Mouse (Mus musculus) CD4-positive, CD25-positive, alpha-beta regulatory T cell, adult 2 months (primary cell): ENCODE measurements at regions not wholly inside any gene's neighbourhood (a gene's known extent, or its start where the extent isn't known, plus 50 kb on each side); places are given as distances from the start of the nearest gene placed in this dataset.
A peak's percentile ranks its signal among the peaks of the same experiment; 100 is the strongest.

Source experiments
- DNase-seq: peaks from one replicate; pipeline ENCODE4 v3.0.0-alpha.2; 2012; ENCODE audit warnings: low read depth, low spot score

- DNase-seq = peak; percentile 56
These were observed 53.9 kb upstream of the Olfr266 start for GRCm38 (mm10) chr3:106879994-106880393.

DNA sequence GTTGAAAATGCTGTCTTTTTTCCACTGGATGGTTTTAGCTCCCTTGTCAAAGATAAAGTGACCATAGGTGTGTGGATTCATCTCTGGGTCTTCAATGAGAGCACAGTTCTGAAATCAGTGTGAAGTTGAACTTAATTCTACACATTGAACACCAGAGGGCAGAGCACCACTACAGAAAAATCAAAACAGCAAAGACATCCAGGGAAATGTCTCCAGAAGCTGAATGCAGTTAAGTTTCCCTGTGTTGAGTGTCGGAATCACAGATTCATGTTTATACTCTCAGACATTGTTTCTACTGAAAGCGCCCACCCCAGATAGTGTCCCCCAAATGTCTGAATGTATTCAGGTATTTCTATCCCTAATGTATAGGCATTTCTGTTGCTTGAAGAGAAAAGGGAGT is 77.1 kb upstream of the Olfr266 start:
- peak; percentile 68 for DNase-seq

DNA sequence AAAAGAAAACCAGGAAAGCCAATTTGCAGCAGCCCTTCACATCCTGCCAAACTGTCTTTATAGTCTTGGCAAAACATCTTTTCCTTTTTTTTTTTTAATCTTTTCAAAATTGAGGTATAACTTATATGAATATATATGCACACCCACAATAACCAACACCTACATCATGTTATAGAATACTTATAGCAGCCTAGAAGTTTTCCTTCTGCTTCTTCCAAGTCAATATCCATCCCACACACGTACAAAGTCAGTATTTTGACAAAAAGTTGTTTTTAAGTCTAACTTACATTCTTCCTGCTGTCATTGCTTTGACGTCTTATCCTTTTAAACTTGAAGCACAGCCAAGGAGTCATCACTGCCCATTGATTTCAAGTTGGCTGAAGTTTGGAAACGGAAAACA is 80.6 kb upstream of the Olfr266 start:
- DNase-seq = no peak

DNA sequence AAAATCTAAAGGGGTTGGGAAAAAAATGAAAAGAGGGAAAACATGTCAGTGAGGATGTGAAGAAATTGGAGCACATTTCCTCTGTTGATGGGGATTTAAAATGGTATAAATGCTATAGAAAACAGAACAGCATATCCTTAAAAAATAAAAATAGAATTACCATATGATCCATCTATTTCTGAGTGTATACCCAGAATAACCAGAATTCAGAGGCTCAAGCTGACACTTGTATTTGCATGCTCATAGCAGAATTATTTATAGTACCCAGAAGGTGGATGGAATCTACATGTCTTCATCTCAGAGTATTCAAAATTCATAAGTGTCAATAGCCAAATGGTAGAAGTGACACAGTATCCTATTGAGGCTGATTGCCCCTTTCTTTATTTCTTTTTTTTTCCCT is 99.9 kb upstream of the Kcna3 start:
- DNase-seq = no peak

DNA sequence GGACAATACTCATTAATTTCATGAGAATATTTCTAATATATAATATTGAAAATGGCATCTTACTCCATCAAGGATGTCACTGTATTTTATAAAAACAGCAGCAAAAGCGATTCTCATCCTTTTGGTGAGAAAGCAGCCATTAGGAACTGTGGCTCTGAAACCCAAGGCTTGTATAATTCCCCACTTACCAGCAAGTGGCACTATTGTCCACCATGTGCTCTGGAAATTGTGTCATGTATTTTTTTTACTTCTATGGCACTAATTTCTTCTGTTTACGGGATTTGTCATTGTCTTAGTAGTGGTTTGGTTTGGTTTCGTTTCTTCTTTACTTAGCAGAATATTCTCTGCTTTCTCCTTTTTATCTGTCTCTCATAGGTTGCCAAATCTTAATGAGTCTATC is 95.9 kb upstream of the Kcna3 start:
- peak; percentile 81 for DNase-seq

DNA sequence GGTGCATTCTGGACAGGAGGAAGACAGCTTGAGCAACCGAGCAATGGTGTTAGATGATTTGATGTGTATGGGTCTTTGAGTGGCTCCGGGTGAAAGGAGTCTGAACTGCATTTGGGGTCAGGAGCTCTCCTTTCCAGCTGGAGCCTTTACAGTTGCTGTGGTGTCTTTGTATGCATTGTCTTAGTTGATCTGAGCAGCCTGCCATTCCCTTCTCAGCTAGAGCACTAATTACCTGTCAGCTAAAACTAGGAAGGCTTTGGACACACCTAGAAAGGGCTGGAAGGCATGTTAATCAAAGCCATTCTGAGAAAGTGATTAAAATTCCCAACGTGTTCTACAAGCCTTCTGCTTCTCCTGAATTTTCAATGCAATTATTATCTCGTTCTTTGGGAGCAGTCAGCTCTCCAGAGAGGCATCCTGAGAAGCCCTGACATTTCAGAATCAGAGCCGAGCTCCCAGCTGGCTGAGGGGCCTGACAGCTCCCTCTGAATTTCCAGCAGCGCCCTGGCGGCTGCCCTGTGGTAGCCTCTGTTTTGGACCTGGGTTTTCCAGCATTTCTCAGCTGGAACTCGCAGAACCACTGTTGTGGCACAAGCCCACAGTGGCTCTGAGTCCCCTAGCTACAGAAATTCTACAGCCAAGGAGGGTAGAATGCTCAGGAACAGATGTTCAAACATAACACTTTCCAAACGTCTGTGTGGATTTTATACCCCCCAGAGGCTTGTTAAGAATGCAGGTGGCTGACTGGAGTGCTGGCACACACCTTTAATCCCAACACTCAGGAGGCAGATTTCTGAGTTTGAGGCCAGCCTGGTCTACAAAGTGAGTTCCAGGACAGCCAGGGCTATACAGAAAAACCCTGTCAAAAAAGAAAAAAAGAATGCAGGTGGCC is 80.2 kb upstream of the Kcna3 start:
- no peak for DNase-seq

- no peak for DNase-seq
These were observed 78.6 kb upstream of the Kcna3 start for GRCm38 (mm10) chr3:106957162-106957895.

DNA sequence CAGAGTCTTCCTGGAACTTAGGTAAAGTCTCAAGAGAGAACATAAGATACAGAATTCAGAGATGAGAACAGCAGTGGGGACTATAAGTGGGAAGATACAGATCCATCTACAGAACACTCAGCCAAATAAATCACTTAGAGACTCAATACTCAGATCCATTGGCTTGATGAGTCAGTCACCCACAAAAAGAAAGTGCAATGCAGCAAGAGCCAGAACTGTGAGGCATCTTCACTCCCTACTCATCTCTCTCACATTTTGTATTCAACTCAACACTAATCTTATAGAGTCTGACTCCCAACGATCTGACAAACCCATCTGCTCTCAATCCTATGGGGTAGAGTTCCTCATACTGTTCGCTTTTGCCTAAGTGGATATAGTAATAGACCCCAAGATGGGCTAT is 77.8 kb upstream of the Kcna3 start:
- no peak for DNase-seq

GRCm38 (mm10) chr3:106960596-106960995 is 75.4 kb upstream of the Kcna3 start:
- DNase-seq = no peak

DNA sequence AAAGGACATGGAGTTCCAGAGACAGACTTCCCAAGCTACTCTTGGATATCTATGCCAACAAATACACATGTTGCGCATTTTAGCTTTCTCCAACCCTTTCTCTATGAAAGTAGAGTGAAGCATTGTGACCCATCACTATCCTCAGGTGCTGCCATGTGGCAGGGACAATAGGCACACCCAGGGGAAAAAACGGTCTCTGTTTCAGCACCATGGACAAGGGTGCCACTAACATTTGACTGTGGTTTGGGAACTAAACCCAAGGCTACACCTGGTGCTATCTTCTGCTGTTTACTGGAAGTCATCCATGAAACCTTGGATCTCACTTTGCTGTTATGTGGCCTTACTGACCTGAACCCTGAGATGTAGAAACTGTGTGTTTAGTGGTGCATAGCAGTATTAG is 73.5 kb upstream of the Kcna3 start:
- DNase-seq = peak; percentile 66

- peak; percentile 74 for DNase-seq
These were observed 69.8 kb upstream of the Kcna3 start for GRCm38 (mm10) chr3:106966198-106966597.

DNA sequence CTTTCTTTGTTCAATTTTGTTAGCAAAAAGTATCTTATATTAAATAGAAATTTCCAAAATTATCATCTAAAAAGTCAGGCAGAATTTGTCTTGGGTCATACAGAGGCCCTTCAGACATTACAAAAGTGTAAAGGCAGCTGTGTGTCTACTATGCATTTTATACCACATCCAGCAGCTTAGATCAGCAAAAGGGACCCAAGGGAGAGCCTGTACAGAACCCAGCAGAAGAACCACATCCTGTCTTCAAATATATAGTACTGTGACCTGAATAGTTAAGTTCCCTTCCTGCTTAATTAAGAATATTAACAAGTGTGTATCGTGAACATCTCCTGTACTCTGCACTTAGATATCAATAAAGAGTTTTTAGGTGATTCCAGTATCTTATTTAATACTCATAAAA is 68.5 kb upstream of the Kcna3 start:
- peak; percentile 60 for DNase-seq

GRCm38 (mm10) chr3:106974114-106974789 is 61.7 kb upstream of the Kcna3 start:
- DNase-seq = peak; percentile 45

DNA sequence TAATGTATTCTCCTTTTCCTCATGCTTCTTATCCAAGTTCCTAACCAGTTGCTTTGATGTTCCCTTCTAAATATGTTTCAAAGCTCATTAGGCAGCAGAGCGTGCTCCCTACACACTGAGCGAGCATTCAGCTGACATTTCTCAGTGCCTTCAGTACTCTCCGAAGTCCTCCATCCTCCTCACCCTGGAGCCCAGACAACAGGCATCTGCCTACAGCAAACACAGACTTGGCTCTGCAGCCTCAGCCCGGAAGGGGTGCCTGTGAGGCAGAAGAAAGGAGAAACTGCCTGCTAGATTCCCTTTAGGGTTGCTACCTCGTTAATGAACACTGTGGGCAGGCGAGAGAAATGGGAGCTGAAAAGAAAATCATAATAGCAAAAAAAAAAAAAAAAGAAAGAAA is 57.2 kb upstream of the Kcna3 start:
- no peak for DNase-seq

DNA sequence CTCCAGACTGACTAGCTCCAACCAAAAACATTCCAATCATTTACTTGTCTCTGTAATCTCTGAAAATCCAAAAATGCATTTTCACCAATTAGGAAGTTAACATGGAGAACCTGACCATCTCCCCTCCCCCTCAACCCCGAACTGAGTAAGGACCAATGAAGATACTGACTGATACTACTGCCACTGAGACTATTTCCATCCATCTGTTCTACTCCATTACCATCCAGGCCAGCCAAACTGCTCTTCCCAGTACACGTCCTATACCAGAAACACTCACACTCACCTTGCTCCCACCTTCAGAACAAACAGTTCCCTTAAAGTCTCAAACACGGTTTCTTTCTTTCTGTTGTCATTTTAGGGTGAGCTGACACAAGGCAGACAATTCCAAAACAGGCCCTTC is 55.1 kb upstream of the Kcna3 start:
- no peak for DNase-seq

DNA sequence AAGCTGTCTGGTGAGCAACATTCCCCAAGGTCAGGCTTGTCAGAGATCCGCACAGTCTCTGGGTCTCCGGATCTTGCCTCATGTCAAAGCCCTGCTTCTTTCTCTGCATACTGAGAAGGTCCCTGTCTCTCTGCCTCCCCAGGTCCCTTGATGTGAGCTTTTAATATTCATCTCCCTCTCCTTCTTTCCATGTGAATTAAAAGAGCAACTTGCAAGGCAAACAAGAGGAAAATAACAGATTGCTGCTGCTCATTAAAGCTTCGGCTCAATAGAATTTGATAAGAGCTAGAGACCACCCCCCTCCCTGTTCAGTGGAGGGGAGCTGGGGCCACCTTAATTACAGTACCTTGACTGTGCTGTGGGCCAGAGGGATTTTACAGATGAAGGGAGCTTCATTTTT is 54.6 kb upstream of the Kcna3 start:
- DNase-seq = no peak

GRCm38 (mm10) chr3:106984231-106984630 is 51.7 kb upstream of the Kcna3 start:
- no peak for DNase-seq
